Mouse (Mus musculus): ENCODE measurements at regions not wholly inside any gene's neighbourhood (a gene's known extent, or its start where the extent isn't known, plus 50 kb on each side); places are given as distances from the start of the nearest gene placed in this dataset.

- intact Hi-C loops (cut with DNase I), result loop anchor here (10.0 kb wide), 1 partner anchor 142 kb away; the partner anchor contains the start of gene Zfp703
These were observed 144.6 kb upstream of the Zfp703 start for GRCm38 (mm10) chr8:26832546-26832945.

DNA sequence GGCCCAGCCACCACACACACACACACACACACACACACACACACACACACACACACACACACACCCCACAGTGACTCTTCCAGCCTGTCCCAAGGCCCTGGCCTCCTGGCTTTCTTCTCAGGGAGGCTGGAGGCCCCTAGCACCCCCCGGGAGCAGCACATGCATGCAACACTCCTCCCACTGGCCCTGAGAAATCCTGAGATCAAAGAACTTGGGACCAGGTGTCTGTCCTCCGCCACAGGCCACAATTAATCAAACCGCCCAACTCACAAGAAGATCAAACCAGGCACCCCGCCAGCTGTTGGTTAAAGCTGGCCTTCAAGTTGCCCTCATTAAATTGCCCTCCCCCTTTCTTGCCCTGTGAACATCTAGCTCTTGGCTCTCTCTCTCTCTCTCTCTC is 143.8 kb upstream of the Zfp703 start:
- peak; percentile 63 for DNase-seq
- intact Hi-C loops (cut with DNase I), result loop anchor here (10.0 kb wide), 1 partner anchor 142 kb away; the partner anchor contains the start of gene Zfp703

More at GRCm38 (mm10) chr8:26832546-26832945, 144.6 kb upstream of the Zfp703 start:
- no peak for DNase-seq

DNA sequence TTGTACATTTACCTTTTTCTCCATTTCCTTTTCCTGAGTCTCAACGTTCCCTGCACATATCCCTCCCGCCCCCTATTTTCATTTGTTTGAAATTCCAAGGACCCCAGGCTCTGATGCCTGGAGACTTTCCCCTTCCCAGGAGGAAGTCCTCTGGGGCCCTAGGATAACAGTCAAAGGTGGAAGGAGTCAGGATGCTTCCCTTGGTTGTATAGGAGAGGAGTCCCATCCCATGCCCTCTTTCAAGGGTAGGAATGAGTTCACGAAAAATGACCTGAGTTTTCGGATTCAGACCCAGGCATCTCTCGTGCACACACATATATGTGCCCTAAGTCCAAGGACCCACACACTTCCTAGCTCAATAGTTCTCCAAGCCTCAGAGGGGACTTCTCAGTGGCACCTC is 143.3 kb upstream of the Zfp703 start:
- no peak for DNase-seq
- intact Hi-C loops (cut with DNase I), result loop anchor here (10.0 kb wide), 1 partner anchor 141 kb away; the partner anchor contains the start of gene Zfp703

DNA sequence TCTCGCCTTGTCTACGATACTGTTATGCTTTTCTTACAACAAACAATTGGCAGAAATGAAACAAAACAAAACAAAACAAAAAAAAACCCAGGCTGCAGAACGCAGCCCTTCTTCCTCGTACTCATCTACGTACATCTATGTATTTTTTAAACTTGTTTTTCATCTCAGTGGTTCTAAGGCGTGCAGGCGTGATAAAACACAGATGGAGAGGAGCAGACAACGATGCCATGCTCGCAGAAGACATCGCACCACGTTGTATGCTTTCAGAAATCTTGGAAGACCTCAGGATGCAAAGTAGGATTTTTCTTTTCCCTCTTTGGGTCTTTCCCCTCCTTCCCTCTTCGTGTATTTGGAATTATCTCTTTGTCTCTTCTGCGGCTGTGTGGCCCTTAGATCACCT is 142.5 kb upstream of the Zfp703 start:
- no peak for DNase-seq
- intact Hi-C loops (cut with DNase I), result loop anchor here (10.0 kb wide), 1 partner anchor 140 kb away; the partner anchor contains the start of gene Zfp703

DNA sequence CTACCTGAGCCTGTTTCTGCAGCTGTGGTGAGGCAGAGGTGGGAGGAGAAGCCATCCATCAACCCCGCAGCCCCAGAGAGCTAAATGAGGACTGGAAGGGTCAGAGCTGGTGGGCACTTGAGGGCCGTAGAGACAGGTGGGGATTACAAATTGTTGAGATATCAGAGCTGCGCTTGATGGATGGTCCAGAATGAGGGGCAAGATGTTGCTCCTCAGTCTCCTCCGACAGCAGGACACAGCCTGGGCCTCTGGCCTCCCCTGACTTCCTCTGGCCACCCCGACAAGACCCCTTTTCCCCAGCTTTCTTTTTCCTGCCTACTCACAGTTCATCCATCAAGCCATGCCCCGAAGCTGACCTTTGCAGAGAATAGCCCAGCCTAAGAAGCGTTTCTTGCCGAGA is 142.0 kb upstream of the Zfp703 start:
- DNase-seq, result no peak
- intact Hi-C loops (cut with DNase I), result loop anchor here (10.0 kb wide), 1 partner anchor 140 kb away; the partner anchor contains the start of gene Zfp703

- DNase-seq, result no peak
- intact Hi-C loops (cut with DNase I), result loop anchor here (10.0 kb wide), 1 partner anchor 139 kb away; the partner anchor contains the start of gene Zfp703
These were observed 141.5 kb upstream of the Zfp703 start for GRCm38 (mm10) chr8:26835616-26836015.

- DNase-seq, result no peak
- intact Hi-C loops (cut with DNase I), result loop anchor here (10.0 kb wide), 1 partner anchor 138 kb away; the partner anchor contains the start of gene Zfp703
These were observed 140.6 kb upstream of the Zfp703 start for GRCm38 (mm10) chr8:26836552-26836951.

GRCm38 (mm10) chr8:26840286-26840685 is 136.8 kb upstream of the Zfp703 start:
- DNase-seq, result peak; percentile 47
- intact Hi-C loops (cut with DNase I), result no loop called here

DNA sequence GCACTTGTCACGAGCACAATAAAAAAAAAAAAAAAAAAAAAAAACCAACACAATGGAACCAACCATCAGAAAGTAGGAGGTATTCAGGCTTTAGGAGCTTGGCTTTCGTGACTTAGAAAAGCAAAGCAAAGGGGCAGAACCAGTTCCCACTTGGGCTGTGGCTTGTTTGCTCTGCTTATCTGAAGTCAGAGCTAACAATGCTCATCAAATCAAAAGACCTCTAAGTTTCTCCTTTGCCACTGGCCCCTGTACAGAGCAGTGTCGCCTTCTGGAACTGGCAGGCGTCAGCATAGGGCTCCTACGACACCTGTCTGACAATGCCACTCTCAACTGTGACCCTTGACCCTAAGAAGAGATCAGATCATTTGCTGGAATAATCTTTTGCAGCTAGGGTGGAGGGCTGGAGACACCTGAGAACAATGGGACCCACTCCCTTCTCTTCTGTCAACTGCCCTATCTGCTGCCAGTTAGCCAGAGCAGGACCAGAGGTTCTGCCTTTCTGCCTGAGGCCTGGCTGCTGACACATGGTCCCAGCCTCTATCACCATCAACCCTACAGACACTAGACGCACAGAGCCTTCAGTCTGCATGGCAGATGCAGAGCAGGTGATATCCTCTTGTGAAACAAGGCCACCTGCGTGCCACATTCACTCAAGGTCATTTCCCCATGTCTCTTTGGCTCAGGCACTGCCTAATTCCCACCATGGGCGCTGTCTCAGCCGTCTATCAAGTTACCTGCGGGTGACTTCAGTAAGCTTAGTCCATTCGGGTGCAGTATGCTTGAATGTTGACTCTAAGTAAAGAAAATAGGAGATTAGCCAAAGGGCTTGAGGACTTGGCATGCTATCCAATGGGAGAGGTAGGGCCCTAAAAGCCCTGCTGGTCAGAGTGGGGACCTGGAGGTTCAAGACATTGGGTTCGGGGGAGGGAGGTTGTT is 136.1 kb upstream of the Zfp703 start:
- intact Hi-C loops (cut with DNase I), result no loop called here
- DNase-seq, result no peak

- DNase-seq, result no peak
- intact Hi-C loops (cut with DNase I), result no loop called here
These were observed 133.4 kb upstream of the Zfp703 start for GRCm38 (mm10) chr8:26843714-26844113.

- DNase-seq, result no peak
- intact Hi-C loops (cut with DNase I), result no loop called here
These were observed 132.9 kb upstream of the Zfp703 start for GRCm38 (mm10) chr8:26844132-26844808.

- no peak for DNase-seq
- intact Hi-C loops (cut with DNase I), result no loop called here
These were observed 132.3 kb upstream of the Zfp703 start for GRCm38 (mm10) chr8:26844809-26845143.

- DNase-seq, result no peak
- intact Hi-C loops (cut with DNase I), result no loop called here
These were observed 131.5 kb upstream of the Zfp703 start for GRCm38 (mm10) chr8:26845481-26846194.

DNA sequence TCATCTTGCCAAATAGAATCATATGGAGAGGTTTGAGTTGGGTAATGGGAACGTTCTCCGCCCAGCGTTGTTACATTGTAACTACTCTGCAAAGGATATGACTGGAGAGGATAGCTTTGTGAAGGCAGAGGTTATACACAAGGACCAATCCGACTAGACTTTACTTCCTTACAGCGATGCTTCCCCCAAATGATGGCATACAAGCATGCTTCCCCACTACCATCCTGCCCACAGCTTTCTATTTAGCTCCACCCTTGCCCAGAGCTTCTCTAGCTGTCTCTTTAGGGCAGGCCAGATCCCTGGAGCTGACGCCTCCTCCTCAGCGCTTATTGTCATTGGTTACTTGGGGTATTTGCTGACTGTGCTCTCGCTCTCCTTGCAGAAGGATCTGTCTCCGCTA is 130.1 kb upstream of the Zfp703 start:
- intact Hi-C loops (cut with DNase I), result no loop called here
- no peak for DNase-seq

GRCm38 (mm10) chr8:26848098-26848772 is 128.9 kb upstream of the Zfp703 start:
- intact Hi-C loops (cut with DNase I), result no loop called here
- DNase-seq, result no peak

DNA sequence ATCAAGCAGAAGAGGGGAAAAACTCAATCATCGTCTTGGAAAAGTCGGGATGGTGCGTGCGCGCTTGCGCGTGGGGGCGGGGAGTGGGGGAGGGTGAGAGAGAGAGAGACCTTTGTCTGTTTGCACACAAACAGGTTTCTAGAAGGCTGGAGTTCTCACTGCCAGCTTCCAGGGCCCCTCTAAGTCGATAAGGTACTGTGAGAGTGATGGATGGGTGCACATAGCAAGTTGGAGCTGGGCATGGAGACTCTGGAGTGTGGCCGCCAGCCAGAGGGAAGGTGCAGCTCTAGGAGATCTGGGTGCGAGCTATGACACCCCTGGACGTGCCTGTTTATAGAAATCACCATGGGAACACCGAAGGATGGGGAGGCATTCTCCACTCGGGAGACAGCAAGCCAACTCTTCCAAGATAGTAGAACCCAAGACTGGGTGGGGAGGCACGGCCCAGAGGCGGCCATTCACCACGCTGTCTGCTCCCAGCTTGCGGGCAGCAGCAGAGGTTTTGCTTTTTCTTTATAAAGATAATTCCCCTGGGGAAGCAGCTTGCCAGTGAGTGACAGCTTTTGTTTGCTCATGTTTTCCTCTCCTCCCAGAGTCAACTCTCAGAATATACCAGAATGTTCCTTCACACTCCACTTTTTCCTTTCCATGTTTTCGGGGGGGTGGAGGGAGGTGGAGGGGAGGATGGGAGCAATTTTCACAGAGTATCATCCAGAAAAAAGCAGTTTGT is 128.0 kb upstream of the Zfp703 start:
- intact Hi-C loops (cut with DNase I), result no loop called here
- no peak for DNase-seq

GRCm38 (mm10) chr8:26851871-26852800 is 125.0 kb upstream of the Zfp703 start:
- no peak for DNase-seq
- intact Hi-C loops (cut with DNase I), result no loop called here

- intact Hi-C loops (cut with DNase I), result no loop called here
- no peak for DNase-seq
These were observed 124.2 kb upstream of the Zfp703 start for GRCm38 (mm10) chr8:26852921-26853320.

Data from left cerebral cortex, postnatal 4 days (tissue).